Mouse (Mus musculus) cerebellum, adult 11 months (tissue): Measurements from ENCODE around the gene Hspb3.

Source experiments
- DNase-seq: peaks from one replicate; pipeline ENCODE4 v3.0.0; 2022

The Hspb3 gene

GRCm38 (mm10) chr13:113663151-113663779, at the start of gene Hspb3:
Gene Hspb3, minus strand, starts transcription at chr13:113663676.
- peak; percentile 53 for DNase-seq

- no peak for DNase-seq
These were observed 49.7 kb upstream of the Hspb3 start for GRCm38 (mm10) chr13:113713186-113713585.

- no peak for DNase-seq
These were observed 42.7 kb upstream of the Hspb3 start for GRCm38 (mm10) chr13:113706183-113706582.

- DNase-seq = no peak
These were observed 37.7 kb upstream of the Hspb3 start for GRCm38 (mm10) chr13:113701185-113701584.

- DNase-seq = no peak
These were observed 36.5 kb upstream of the Hspb3 start for GRCm38 (mm10) chr13:113699928-113700327.

GRCm38 (mm10) chr13:113699415-113699873, 36.0 kb upstream of the Hspb3 start:
- DNase-seq = no peak

- DNase-seq = no peak
These were observed 33.4 kb upstream of the Hspb3 start for GRCm38 (mm10) chr13:113696838-113697321.

- DNase-seq = peak; percentile 19
These were observed 29.9 kb upstream of the Hspb3 start for GRCm38 (mm10) chr13:113693383-113693782.

- DNase-seq = no peak
These were observed 28.2 kb upstream of the Hspb3 start for GRCm38 (mm10) chr13:113691644-113692043.

GRCm38 (mm10) chr13:113689883-113690282, 26.4 kb upstream of the Hspb3 start:
- DNase-seq = no peak

GRCm38 (mm10) chr13:113686691-113687121, 23.2 kb upstream of the Hspb3 start:
- DNase-seq = no peak

- DNase-seq = no peak
These were observed 19.3 kb upstream of the Hspb3 start for GRCm38 (mm10) chr13:113682821-113683220.

GRCm38 (mm10) chr13:113680646-113681045, 17.2 kb upstream of the Hspb3 start:
- DNase-seq = no peak

- DNase-seq = peak; percentile 34
These were observed 6.1 kb upstream of the Hspb3 start for GRCm38 (mm10) chr13:113669459-113670077.

GRCm38 (mm10) chr13:113663883-113664282, 407 bp upstream of the Hspb3 start:
- DNase-seq = no peak

- DNase-seq = no peak
These were observed 1.6 kb downstream of the Hspb3 start for GRCm38 (mm10) chr13:113661826-113662271.

- no peak for DNase-seq
These were observed 2.7 kb downstream of the Hspb3 start for GRCm38 (mm10) chr13:113660576-113661310.

GRCm38 (mm10) chr13:113657204-113657603, 6.3 kb downstream of the Hspb3 start:
- DNase-seq = no peak

- no peak for DNase-seq
These were observed 6.8 kb downstream of the Hspb3 start for GRCm38 (mm10) chr13:113656639-113657038.

GRCm38 (mm10) chr13:113655511-113655910, 8.0 kb downstream of the Hspb3 start:
- DNase-seq = no peak

GRCm38 (mm10) chr13:113640944-113641597, 22.4 kb downstream of the Hspb3 start:
- no peak for DNase-seq

- no peak for DNase-seq
These were observed 24.6 kb downstream of the Hspb3 start for GRCm38 (mm10) chr13:113638914-113639313.

GRCm38 (mm10) chr13:113635799-113636222, 27.7 kb downstream of the Hspb3 start:
- no peak for DNase-seq
